Mouse (Mus musculus) retina, postnatal 1 day (tissue): ENCODE results near the gene Rpl34.

Experiments used
- DNase-seq: peaks from one replicate; pipeline ENCODE4 v3.0.0-alpha.2; 2012

Rpl34 gene

GRCm38 (mm10) chr3:130712891-130713290, 17.3 kb downstream of the Rpl34 start:
- no peak for DNase-seq

GRCm38 (mm10) chr3:130710103-130710502, 20.1 kb downstream of the Rpl34 start:
- no peak for DNase-seq

- DNase-seq: peak; percentile 99
Observed at GRCm38 (mm10) chr3:130708967-130709924, 21.0 kb downstream of the Rpl34 start, which contains the start of gene Ostc. Gene Ostc, minus strand, starts transcription at chr3:130709444.

- DNase-seq: no peak
Observed at GRCm38 (mm10) chr3:130708529-130708928, 21.7 kb downstream of the Rpl34 start.

GRCm38 (mm10) chr3:130702289-130702688, 27.9 kb downstream of the Rpl34 start:
- no peak for DNase-seq

GRCm38 (mm10) chr3:130697622-130698021, 32.6 kb downstream of the Rpl34 start:
- no peak for DNase-seq

GRCm38 (mm10) chr3:130694705-130695104, 35.5 kb downstream of the Rpl34 start:
- no peak for DNase-seq

GRCm38 (mm10) chr3:130694041-130694593, 36.1 kb downstream of the Rpl34 start:
- peak; percentile 44 for DNase-seq

GRCm38 (mm10) chr3:130691596-130692170, 38.5 kb downstream of the Rpl34 start:
- DNase-seq: no peak

GRCm38 (mm10) chr3:130690834-130691595, 39.2 kb downstream of the Rpl34 start:
- DNase-seq: peak; percentile 80

- DNase-seq: peak; percentile 88
Observed at GRCm38 (mm10) chr3:130689630-130690029, 40.6 kb downstream of the Rpl34 start.

- DNase-seq: no peak
Observed at GRCm38 (mm10) chr3:130687051-130687450, 43.1 kb downstream of the Rpl34 start.

GRCm38 (mm10) chr3:130685014-130685366, 45.2 kb downstream of the Rpl34 start:
- no peak for DNase-seq

GRCm38 (mm10) chr3:130684276-130685013, 45.8 kb downstream of the Rpl34 start:
- DNase-seq: peak; percentile 38

- DNase-seq: no peak
Observed at GRCm38 (mm10) chr3:130683836-130684235, 46.4 kb downstream of the Rpl34 start.

- no peak for DNase-seq
Observed at GRCm38 (mm10) chr3:130682183-130682582, 48.0 kb downstream of the Rpl34 start.

- DNase-seq: no peak
Observed at GRCm38 (mm10) chr3:130681226-130681625, 49.0 kb downstream of the Rpl34 start.

GRCm38 (mm10) chr3:130677671-130678460, 52.3 kb downstream of the Rpl34 start:
- DNase-seq: no peak
